Mouse (Mus musculus) liver, embryonic 12.5 days (tissue): ENCODE data around the gene Hspb1. TPM values are rescaled to one million over a fixed set of nuclear protein-coding genes. Genes with fewer than 3 reads are reported as not detected.
A peak's percentile ranks its signal among the peaks of the same experiment; 100 is the strongest.

Experiments used
- ATAC-seq: fragments of 200-750 bp; cut with Nextera tagmentation; 2 replicates; pipeline ENCODE4 v1.8.0; 2017; ENCODE audit warnings: moderate number of reproducible peaks, mild to moderate bottlenecking, moderate library complexity
- H3K27ac ChIP-seq: fragments of 300-500 bp; sonication (generic); 2 replicates; pipeline ENCODE4 v1.5.1; 2016; ENCODE audit warnings: mild to moderate bottlenecking
- H3K27me3 ChIP-seq: fragments of 300-500 bp; sonication (generic); replicated peaks from 2 replicates; pipeline ENCODE4 v1.6.1; 2016; ENCODE audit warnings: mild to moderate bottlenecking, moderate library complexity
- H3K36me3 ChIP-seq: fragments of 300-500 bp; sonication (generic); 2 replicates; pipeline ENCODE4 v1.6.1; 2016; ENCODE audit warnings: mild to moderate bottlenecking, moderate library complexity
- H3K4me1 ChIP-seq: fragments of 300-500 bp; sonication (generic); 2 replicates; pipeline ENCODE4 v1.6.1; 2016
- H3K4me2 ChIP-seq: fragments of 300-500 bp; sonication (generic); 2 replicates; pipeline ENCODE4 v1.6.1; 2016; ENCODE audit warnings: mild to moderate bottlenecking, moderate library complexity
- H3K4me3 ChIP-seq: fragments of 300-500 bp; sonication (generic); 2 replicates; pipeline ENCODE4 v1.5.1; 2016; ENCODE audit warnings: mild to moderate bottlenecking, moderate library complexity
- H3K9ac ChIP-seq: fragments of 300-500 bp; sonication (generic); 2 replicates; pipeline ENCODE4 v1.6.1; 2016; ENCODE audit warnings: mild to moderate bottlenecking, moderate library complexity
- H3K9me3 ChIP-seq: fragments of 300-500 bp; sonication (generic); replicated peaks from 2 replicates; pipeline ENCODE4 v1.6.1; 2016; ENCODE audit warnings: mild to moderate bottlenecking, moderate library complexity
- WGBS: fragments of 180-500 bp; shearing (Covaris S2); methylation state at CpG from one replicate; pipeline ENCODE4 v1.1.7; 2016; ENCODE audit not compliant: insufficient replicate concordance; 5-methylcytosine and 5-hydroxymethylcytosine counted together
- polyA plus RNA-seq: library from polyadenylated mRNA; unstranded; fragments of >200 nt; fragmentation: Nextera tagmentation; extraction: Ambion mirVana; gene quantifications from 2 replicates; pipeline ENCODE4 v1.2.1, GENCODE M21; 2016

The Hspb1 gene
- polyA plus RNA-seq, 1 experiment from 2014 or later, result 7.4 TPM

DNA sequence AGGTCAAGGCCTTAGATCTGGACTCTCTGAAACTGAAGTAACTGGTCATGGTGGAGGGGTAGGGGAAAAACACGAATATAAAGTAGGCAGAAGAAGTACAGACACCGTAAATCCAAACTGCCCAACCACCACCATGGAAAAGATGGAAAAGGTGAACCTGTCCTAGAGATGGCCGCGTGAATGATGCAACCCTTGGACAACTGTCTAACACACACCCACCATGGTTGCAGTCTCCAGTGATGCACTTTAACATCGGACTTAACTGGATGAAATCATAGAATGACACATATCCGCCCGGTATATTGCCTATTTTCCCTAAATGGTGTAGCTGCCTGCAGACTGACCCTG lies 47.4 kb downstream of the Hspb1 start:
- Histone ChIP-seq H3K4me3 (peak overlapping the region; percentile 97), H3K27me3 (no peaks in the 10 kb centered on the region), H3K4me1 (peaks cover 38% of the 10 kb centered on the region), H3K9me3 (no peaks in the 10 kb centered on the region), H3K9ac (peak overlapping the region; percentile 95), H3K36me3 (peaks cover 24% of the 10 kb centered on the region), H3K4me2 (peak overlapping the region; percentile 85), H3K27ac (peak overlapping the region; percentile 99)
- 49% methylated on average over 7 of the region's 7 CpGs for WGBS
- ATAC-seq, result peak; percentile 31

GRCm38 (mm10) chr5:135935641-135936190 lies 48.0 kb downstream of the Hspb1 start:
- WGBS, result 61% methylated on average over 6 of the region's 6 CpGs
- Histone ChIP-seq H3K9me3 (no peaks in the 10 kb centered on the region), H3K27me3 (no peaks in the 10 kb centered on the region), H3K4me2 (peak overlapping the region; percentile 85), H3K4me1 (peaks cover 33% of the 10 kb centered on the region), H3K36me3 (peaks cover 18% of the 10 kb centered on the region), H3K27ac (peak overlapping the region; percentile 99), H3K4me3 (peak overlapping the region; percentile 97), H3K9ac (peak overlapping the region; percentile 95; the same call in 1 of the 2 replicates)
- ATAC-seq, result no peak

Other genes starting within 250 kb of the Hspb1 start
- gene Por, start 217.9 kb upstream of the Hspb1 start, polyA plus RNA-seq, result 34.7 and 36.6 TPM in 2 replicates
- 17.4 and 21.5 TPM in 2 replicates for gene Tmem120a, start 143.5 kb upstream of the Hspb1 start, polyA plus RNA-seq
- 0.16 TPM in 1 of 2 replicates, not detected in the other for gene Styxl1, start 109.5 kb upstream of the Hspb1 start, polyA plus RNA-seq
- gene Mdh2, start 109.4 kb upstream of the Hspb1 start, polyA plus RNA-seq, result 451 and 473 TPM in 2 replicates
- not detected in 2 replicates for gene Srrm3, start 81.0 kb upstream of the Hspb1 start, polyA plus RNA-seq
- gene Ywhag, start 46.7 kb downstream of the Hspb1 start, polyA plus RNA-seq, result 121 and 128 TPM in 2 replicates
- gene Ssc4d, start 86.6 kb downstream of the Hspb1 start, polyA plus RNA-seq, result 2.0 TPM in 2 replicates
- gene Zp3, start 92.2 kb downstream of the Hspb1 start, polyA plus RNA-seq, result not detected in 2 replicates
- gene Dtx2, start 106.9 kb downstream of the Hspb1 start, polyA plus RNA-seq, result 11.3 and 12.5 TPM in 2 replicates
- gene Upk3b, start 150.6 kb downstream of the Hspb1 start, polyA plus RNA-seq, result 6.9 TPM in 2 replicates
- 0.13 and 0.14 TPM in 2 replicates for gene Upk3bl, start 166.6 kb downstream of the Hspb1 start, polyA plus RNA-seq
- 1.5 and 1.6 TPM in 2 replicates for gene Rasa4, start 196.0 kb downstream of the Hspb1 start, polyA plus RNA-seq
- 186 and 191 TPM in 2 replicates for gene Polr2j, start 228.7 kb downstream of the Hspb1 start, polyA plus RNA-seq
- gene Lrwd1, start 248.2 kb downstream of the Hspb1 start, polyA plus RNA-seq, result 53.4 and 54.5 TPM in 2 replicates
- gene Alkbh4, start 248.2 kb downstream of the Hspb1 start, polyA plus RNA-seq, result 17.0 and 18.8 TPM in 2 replicates